Mouse (Mus musculus) G1E (cell line): ENCODE results near the gene Ntn5. TPM values are rescaled to one million over a fixed set of nuclear protein-coding genes. Genes with fewer than 3 reads are reported as not detected.

Experiments used
- ATAC-seq: 2 replicates; pipeline ENCODE4 v1.8.0; 2016; ENCODE audit warnings: mild to moderate bottlenecking; ENCODE audit not compliant: insufficient number of reproducible peaks, poor library complexity, low FRiP score, severe bottlenecking; ENCODE audit errors: extremely low read depth
- DNase-seq: peaks from one replicate; pipeline ENCODE4 v3.0.0; 2012; ENCODE audit warnings: low spot score
- H3K27me3 ChIP-seq: 2 replicates; pipeline ENCODE4 v1.6.1; 2012; ENCODE audit warnings: mild to moderate bottlenecking, low read length, inconsistent platforms; ENCODE audit not compliant: insufficient read depth
- H3K36me3 ChIP-seq: replicated peaks from 2 replicates; pipeline ENCODE3; 2012; ENCODE audit warnings: mild to moderate bottlenecking, inconsistent platforms
- H3K4me1 ChIP-seq: 2 replicates; pipeline ENCODE4 v1.6.1; 2012; ENCODE audit warnings: low read depth, low read length, inconsistent platforms, mixed read lengths; ENCODE audit not compliant: insufficient read depth
- H3K4me3 ChIP-seq: 2 replicates; pipeline ENCODE4 v1.5.1; 2012; ENCODE audit warnings: low read depth, mild to moderate bottlenecking, inconsistent platforms, low read length, moderate library complexity, mixed read lengths
- H3K9me3 ChIP-seq: replicated peaks from 2 replicates; pipeline ENCODE4 v1.6.1; 2012; ENCODE audit warnings: inconsistent platforms
- CTCF ChIP-seq: IDR thresholded peaks from 2 replicates; pipeline ENCODE4 v1.5.1; 2012; ENCODE audit warnings: low read depth, low read length, inconsistent platforms, mixed read lengths
- GATA1 ChIP-seq: IDR thresholded peaks from 2 replicates; pipeline ENCODE4 v1.6.1; 2012; ENCODE audit warnings: borderline replicate concordance, low read length, inconsistent platforms, mixed read lengths
- GATA2 ChIP-seq: IDR thresholded peaks from 2 replicates; pipeline ENCODE4 v1.6.1; 2012; ENCODE audit warnings: low read depth, low read length, inconsistent platforms, borderline replicate concordance
- POLR2AphosphoS5 ChIP-seq: IDR thresholded peaks from 2 replicates; pipeline ENCODE4 v1.6.1; 2012; ENCODE audit warnings: low read depth, low read length, inconsistent platforms; ENCODE audit not compliant: insufficient replicate concordance
- TAL1 ChIP-seq: conservative IDR thresholded peaks from 2 replicates; pipeline ENCODE4 v1.6.1; 2012; ENCODE audit warnings: low read depth, low read length, inconsistent platforms, mixed read lengths
- polyA plus RNA-seq: library from polyadenylated mRNA; stranded (reverse); fragments of >175 nt; gene quantifications from 2 replicates; pipeline ENCODE4 v1.2.3, GENCODE M21; 2012
- total RNA-seq, 2 experiments: library from RNA; stranded (forward) in 1 of 2; stranded (reverse) in 1 of 2; fragments of 200-1000 nt in 1 of 2; fragments of >200 nt in 1 of 2; fragmentation: Nextera tagmentation in 1 of 2; gene quantifications; 2 replicates each; pipeline ENCODE4 v1.2.3; 2014 to 2017

The Ntn5 gene
- total and polyA plus RNA-seq, 3 experiments, result 0.21 TPM; not detected in 2

DNA sequence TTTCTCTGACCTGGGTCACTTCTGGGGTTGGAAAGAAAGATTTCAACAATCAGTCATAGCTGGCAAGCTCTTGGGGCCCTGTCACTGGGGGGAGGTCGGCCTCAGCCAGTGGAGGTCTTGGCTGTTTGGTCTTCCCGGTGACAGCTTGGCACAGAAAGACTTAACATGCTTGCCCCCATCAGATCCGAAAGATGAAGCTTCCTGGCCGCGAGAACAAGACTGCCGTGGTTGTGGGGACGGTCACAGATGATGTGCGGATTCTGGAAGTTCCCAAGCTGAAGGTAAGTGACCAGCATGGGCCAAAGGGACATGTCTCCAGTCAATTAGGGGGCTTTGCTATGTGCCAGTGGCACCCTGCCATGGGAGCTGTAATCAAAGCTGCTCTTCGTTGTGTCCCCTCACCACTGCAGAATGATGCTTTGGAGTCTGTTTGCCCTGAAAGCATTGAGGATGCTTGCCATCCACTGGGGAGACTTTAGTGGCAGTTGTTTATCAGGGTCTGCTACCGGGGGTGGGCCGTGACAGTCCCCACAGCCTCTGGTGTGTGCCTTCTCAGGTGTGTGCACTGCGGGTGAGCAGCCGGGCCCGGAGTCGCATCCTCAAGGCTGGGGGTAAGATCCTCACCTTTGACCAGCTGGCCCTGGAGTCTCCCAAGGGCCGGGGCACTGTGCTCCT, 36.1 kb downstream of the Ntn5 start:
- TF ChIP-seq TAL1 (no peak), GATA1 (no peak), GATA2 (no peak), POLR2AphosphoS5 (no peak), CTCF (no peak)
- Histone ChIP-seq H3K4me3 (peak overlapping the region; percentile 77), H3K36me3 (peaks cover 79% of the 10 kb centered on the region), H3K27me3 (no peaks in the 10 kb centered on the region), H3K4me1 (peaks cover 74% of the 10 kb centered on the region), H3K9me3 (no peaks in the 10 kb centered on the region)
- ATAC-seq (no peak), DNase-seq (no peak)

DNA sequence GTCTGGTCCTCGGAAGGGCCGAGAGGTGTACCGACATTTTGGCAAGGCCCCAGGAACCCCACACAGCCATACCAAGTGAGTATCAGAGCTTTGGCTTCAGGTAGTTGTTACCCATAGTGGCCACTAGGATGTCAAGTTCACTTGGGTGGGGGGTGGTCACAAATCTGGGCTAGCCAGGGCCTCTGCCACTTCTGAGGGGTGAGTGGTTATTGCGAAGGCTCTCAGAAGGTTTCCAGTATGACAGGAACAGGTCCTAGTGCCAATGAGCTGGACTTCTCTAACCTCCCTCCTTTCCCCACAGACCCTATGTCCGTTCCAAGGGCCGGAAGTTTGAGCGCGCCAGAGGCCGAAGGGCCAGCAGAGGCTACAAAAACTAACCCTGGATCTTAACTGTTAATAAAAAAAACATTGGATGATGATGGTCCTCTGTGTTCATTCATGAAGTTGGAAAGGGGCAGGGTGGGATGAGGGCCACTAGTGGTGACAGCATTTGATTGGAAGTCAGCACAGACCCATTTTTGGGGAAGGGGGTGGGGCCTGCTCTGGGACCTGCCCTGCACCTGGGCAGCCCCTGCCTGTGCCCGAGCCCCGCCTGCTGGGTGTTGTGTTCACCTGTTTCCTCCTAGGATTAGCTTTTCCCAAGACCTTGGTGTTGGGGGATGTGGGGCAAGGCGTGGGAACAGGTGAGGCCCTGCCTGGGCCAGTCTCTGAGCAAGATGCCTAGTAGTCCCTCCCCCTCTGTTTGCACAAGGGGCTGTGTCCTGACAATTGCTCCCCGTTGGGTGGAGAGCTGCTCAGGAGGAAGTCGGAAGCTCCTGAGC, 36.8 kb downstream of the Ntn5 start, which contains the start of gene Fam83e:
TSS of gene Fam83e (plus strand) at position 800 of the 821 bp plus-strand sequence.
- no peak for TF ChIP-seq GATA2
- peak; percentile 28; the same call in 1 of the 2 replicates for TF ChIP-seq CTCF
- no peak for TF ChIP-seq GATA1
- TF ChIP-seq POLR2AphosphoS5, result no peak
- Histone ChIP-seq H3K4me3 (peak within 1 kb of the TSS; percentile 77), H3K9me3 (no peaks in the 10 kb centered on the region), H3K27me3 (no peaks in the 10 kb centered on the region), H3K36me3 (peaks cover 84% of the 10 kb centered on the region), H3K4me1 (peaks cover 76% of the 10 kb centered on the region)
- no peak for DNase-seq
- ATAC-seq, result no peak

DNA sequence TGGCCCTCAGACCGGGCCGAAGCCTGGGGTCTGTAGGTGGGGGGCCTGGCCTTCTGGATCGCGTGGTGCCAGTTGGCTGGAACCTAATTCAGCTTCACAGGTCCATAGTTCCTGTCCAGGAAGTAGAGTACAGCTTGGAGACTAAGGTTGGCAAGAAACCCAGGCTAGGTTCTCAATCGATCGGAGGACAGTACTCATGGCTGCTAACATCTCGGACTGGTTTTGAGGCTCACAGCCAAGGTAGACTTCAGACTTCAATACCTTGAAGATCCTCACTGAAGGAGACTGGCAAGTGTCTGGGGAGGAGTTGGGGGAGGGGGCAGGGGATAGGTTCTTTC, 37.4 kb downstream of the Ntn5 start:
- ATAC-seq (no peak), DNase-seq (no peak)
- peaks cover 84% of the 10 kb centered on the region for H3K36me3 ChIP-seq
- H3K4me1 ChIP-seq, result peaks cover 74% of the 10 kb centered on the region
- TF ChIP-seq GATA2, result no peak
- TF ChIP-seq CTCF, result no peak
- no peak for TF ChIP-seq GATA1
- TF ChIP-seq TAL1, result no peak
- TF ChIP-seq POLR2AphosphoS5, result no peak
- peak overlapping the region; percentile 77; the same call in 1 of the 2 replicates for H3K4me3 ChIP-seq
- no peaks in the 10 kb centered on the region for H3K9me3 ChIP-seq
- no peaks in the 10 kb centered on the region for H3K27me3 ChIP-seq

DNA sequence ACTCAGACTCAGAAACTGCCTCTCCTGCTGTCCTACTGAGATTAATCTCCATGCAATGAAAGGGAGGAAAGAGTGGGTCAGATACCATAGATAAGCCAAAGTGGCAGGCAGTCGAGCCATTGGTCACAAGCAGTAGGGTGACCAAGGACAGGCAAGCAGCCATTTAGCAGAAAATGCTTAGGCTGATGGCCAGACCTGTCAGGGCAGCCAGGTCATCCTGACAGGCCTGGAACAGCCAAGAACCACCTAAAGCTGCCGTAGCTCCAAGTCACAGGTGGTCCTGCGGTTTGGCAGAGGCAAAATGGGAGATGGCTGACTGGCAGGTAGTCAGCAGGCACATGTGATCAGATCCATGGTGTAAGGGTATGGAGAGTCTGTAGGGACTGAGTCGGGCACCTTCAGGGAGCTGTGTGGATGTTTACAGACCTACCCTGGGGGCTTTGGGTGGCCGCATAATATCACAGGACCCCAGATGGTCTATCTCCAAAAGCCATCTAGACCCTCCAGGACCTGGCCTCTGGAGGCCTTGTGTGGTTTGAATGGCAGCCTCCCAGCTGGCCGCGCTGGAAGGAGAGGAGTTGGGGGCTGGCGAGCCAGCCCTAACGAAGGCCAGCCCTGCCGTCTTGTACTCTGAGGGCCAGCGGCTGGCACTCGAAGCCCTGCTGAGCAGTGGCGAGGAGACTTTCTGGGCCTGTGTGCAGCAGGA, 38.0 kb downstream of the Ntn5 start:
- DNase-seq, result no peak
- peaks cover 85% of the 10 kb centered on the region for H3K36me3 ChIP-seq
- no peak for ATAC-seq
- TF ChIP-seq GATA1, result no peak
- TF ChIP-seq CTCF, result no peak
- TF ChIP-seq TAL1, result no peak
- no peak for TF ChIP-seq POLR2AphosphoS5
- TF ChIP-seq GATA2, result no peak
- H3K4me1 ChIP-seq, result peaks cover 74% of the 10 kb centered on the region
- H3K27me3 ChIP-seq, result no peaks in the 10 kb centered on the region
- H3K9me3 ChIP-seq, result no peaks in the 10 kb centered on the region
- peak overlapping the region; percentile 45; the same call in 1 of the 2 replicates for H3K4me3 ChIP-seq

DNA sequence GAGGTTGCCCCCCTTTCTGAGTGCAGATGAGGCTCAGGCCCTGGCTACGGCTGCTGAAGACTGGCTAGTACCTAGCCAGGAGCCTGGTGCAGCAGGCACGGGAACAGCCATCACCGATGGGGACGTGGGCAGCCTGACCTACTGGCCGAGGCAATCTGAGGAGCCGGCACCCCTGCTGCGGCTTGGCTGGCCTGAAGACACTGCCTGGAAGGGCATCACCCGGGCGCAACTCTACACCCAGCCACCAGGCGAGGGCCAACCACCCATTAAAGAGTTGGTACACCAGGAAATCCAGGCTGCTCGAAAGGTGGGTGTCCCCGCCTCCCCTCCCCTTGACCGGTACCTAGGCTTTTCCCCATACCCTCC, 38.5 kb downstream of the Ntn5 start:
- ATAC-seq (no peak), DNase-seq (no peak)
- Histone ChIP-seq H3K36me3 (peaks cover 90% of the 10 kb centered on the region), H3K27me3 (no peaks in the 10 kb centered on the region), H3K4me1 (peaks cover 75% of the 10 kb centered on the region), H3K9me3 (no peaks in the 10 kb centered on the region), H3K4me3 (peak overlapping the region; percentile 34; the same call in 1 of the 2 replicates)
- no peak for TF ChIP-seq GATA2
- TF ChIP-seq CTCF, result no peak
- TF ChIP-seq TAL1, result no peak
- no peak for TF ChIP-seq POLR2AphosphoS5
- TF ChIP-seq GATA1, result no peak

DNA sequence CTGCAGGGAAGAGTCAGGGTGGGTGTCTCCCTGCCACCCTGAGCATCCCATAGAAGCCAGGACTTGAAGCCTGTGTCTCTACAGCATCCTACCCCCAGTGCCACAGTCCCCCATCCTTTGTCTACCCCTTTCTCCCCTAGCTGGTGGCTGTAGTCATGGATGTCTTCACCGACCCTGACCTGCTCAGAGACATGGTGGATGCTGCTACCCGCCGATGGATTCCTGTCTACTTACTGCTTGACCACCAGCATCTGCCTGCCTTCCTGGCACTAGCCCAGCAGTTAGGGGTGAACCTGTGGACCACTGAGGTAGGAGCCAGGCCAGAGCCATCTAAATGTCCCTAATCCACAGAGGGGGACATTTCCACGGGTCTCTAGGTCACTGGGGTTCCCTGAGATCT, 39.5 kb downstream of the Ntn5 start:
- no peaks in the 10 kb centered on the region for H3K27me3 ChIP-seq
- no peaks in the 10 kb centered on the region for H3K9me3 ChIP-seq
- TF ChIP-seq TAL1, result no peak
- no peak for TF ChIP-seq GATA1
- no peak for TF ChIP-seq POLR2AphosphoS5
- TF ChIP-seq CTCF, result no peak
- no peak for TF ChIP-seq GATA2
- no peak for DNase-seq
- H3K4me1 ChIP-seq, result peaks cover 80% of the 10 kb centered on the region
- no peak for ATAC-seq
- H3K4me3 ChIP-seq, result no peak overlapping the region
- H3K36me3 ChIP-seq, result peaks cover 98% of the 10 kb centered on the region
